Mouse (Mus musculus) hindbrain, embryonic 11.5 days (tissue): ENCODE results near the gene Trim8. TPM values are rescaled to one million over a fixed set of nuclear protein-coding genes. Genes with fewer than 3 reads are reported as not detected.

Experiments
- ATAC-seq: fragments of 200-750 bp; cut with Nextera tagmentation; 2 replicates; pipeline ENCODE4 v1.8.0; 2017; ENCODE audit warnings: mild to moderate bottlenecking, moderate TSS enrichment, moderate library complexity; ENCODE audit not compliant: low FRiP score
- DNase-seq: peaks from one replicate; pipeline ENCODE4 v3.0.0-alpha.2; 2015; ENCODE audit warnings: low spot score
- H3K27ac ChIP-seq: fragments of 300-500 bp; sonication (generic); 2 replicates; pipeline ENCODE4 v1.5.1; 2014; ENCODE audit warnings: mild to moderate bottlenecking, low read depth, low read length
- H3K27me3 ChIP-seq: fragments of 300-500 bp; sonication (generic); 2 replicates; pipeline ENCODE4 v1.6.1; 2014; ENCODE audit warnings: mild to moderate bottlenecking, low read length, moderate library complexity, mixed read lengths; ENCODE audit not compliant: control insufficient read depth, insufficient read depth
- H3K36me3 ChIP-seq: fragments of 300-500 bp; sonication (generic); 2 replicates; pipeline ENCODE4 v1.6.1; 2014; ENCODE audit warnings: mild to moderate bottlenecking, low read length, moderate library complexity, mixed read lengths; ENCODE audit not compliant: control insufficient read depth, insufficient read depth
- H3K4me1 ChIP-seq: fragments of 300-500 bp; sonication (generic); replicated peaks from 2 replicates; pipeline ENCODE4 v1.6.1; 2014; ENCODE audit warnings: low read length, mixed read lengths; ENCODE audit not compliant: control insufficient read depth, insufficient read depth
- H3K4me2 ChIP-seq: fragments of 300-500 bp; sonication (generic); replicated peaks from 2 replicates; pipeline ENCODE4 v1.6.1; 2014; ENCODE audit warnings: mild to moderate bottlenecking, low read depth, low read length
- H3K4me3 ChIP-seq: fragments of 300-500 bp; sonication (generic); 2 replicates; pipeline ENCODE4 v1.5.1; 2014; ENCODE audit warnings: low read depth, low read length
- H3K9ac ChIP-seq: fragments of 300-500 bp; sonication (generic); 2 replicates; pipeline ENCODE4 v1.6.1; 2014; ENCODE audit warnings: low read depth, low read length
- H3K9me3 ChIP-seq: fragments of 300-500 bp; sonication (generic); 2 replicates; pipeline ENCODE4 v1.6.1; 2016; ENCODE audit warnings: low read length; ENCODE audit not compliant: control insufficient read depth
- WGBS: fragments of 180-500 bp; shearing (Covaris S2); extraction: QIAGEN DNeasy Blood & Tissue Kit; methylation state at CpG from one replicate; pipeline ENCODE4 v1.1.7; 2014; 5-methylcytosine and 5-hydroxymethylcytosine counted together
- polyA plus RNA-seq: library from polyadenylated mRNA; unstranded; fragments of >200 nt; fragmentation: Nextera tagmentation; extraction: Ambion mirVana; gene quantifications from 2 replicates; pipeline ENCODE4 v1.2.1, GENCODE M21; 2014

The Trim8 gene
- 28.4 and 30.6 TPM in 2 replicates for polyA plus RNA-seq

GRCm38 (mm10) chr19:46501401-46502068, at the start of gene Trim8:
Trim8 (plus strand) TSS chr19:46501702.
- Histone ChIP-seq H3K4me2 (peak within 1 kb of the TSS; percentile 92), H3K27me3 (no peaks in the 10 kb centered on the region), H3K4me1 (peaks cover 15% of the 10 kb centered on the region), H3K27ac (peak within 1 kb of the TSS; percentile 100), H3K9me3 (no peaks in the 10 kb centered on the region), H3K36me3 (0 out of 2 replicates have a peak, but pooled peaks cover 1% of the 10 kb centered on the region), H3K9ac (peak within 1 kb of the TSS; percentile 94), H3K4me3 (peak within 1 kb of the TSS; percentile 87)
- ATAC-seq (peak; percentile 68), DNase-seq (peak; percentile 85)
- WGBS, result under 1% methylated on average over 42 of the region's 64 CpGs

GRCm38 (mm10) chr19:46452052-46452827, 49.3 kb upstream of the Trim8 start:
- Histone ChIP-seq H3K36me3 (no peaks in the 10 kb centered on the region), H3K4me2 (no peak overlapping the region), H3K4me3 (no peak overlapping the region), H3K9me3 (no peaks in the 10 kb centered on the region), H3K9ac (no peak overlapping the region), H3K27me3 (no peaks in the 10 kb centered on the region), H3K27ac (peak overlapping the region; percentile 2; the same call in 1 of the 2 replicates), H3K4me1 (peaks cover 8% of the 10 kb centered on the region; the same call in 1 of the 2 replicates)
- DNase-seq, result peak; percentile 73
- WGBS, result 42% methylated on average over 10 of the region's 10 CpGs
- ATAC-seq, result peak; percentile 67; the same call in 1 of the 2 replicates

- Histone ChIP-seq H3K9ac (no peak overlapping the region), H3K27ac (no peak overlapping the region), H3K9me3 (no peaks in the 10 kb centered on the region), H3K4me1 (peaks cover 4% of the 10 kb centered on the region; the same call in 1 of the 2 replicates), H3K4me2 (no peak overlapping the region), H3K27me3 (no peaks in the 10 kb centered on the region), H3K4me3 (no peak overlapping the region), H3K36me3 (no peaks in the 10 kb centered on the region)
- 76% methylated on average over 9 of the region's 9 CpGs for WGBS
- DNase-seq (no peak), ATAC-seq (no peak)
These were observed 48.6 kb upstream of the Trim8 start for GRCm38 (mm10) chr19:46452916-46453315.

- H3K9me3 ChIP-seq, result no peaks in the 10 kb centered on the region
- 73% methylated on average over 20 of the region's 20 CpGs for WGBS
- no peak overlapping the region for H3K4me3 ChIP-seq
- peaks cover 2% of the 10 kb centered on the region; the same call in 1 of the 2 replicates for H3K4me1 ChIP-seq
- ATAC-seq, result no peak
- no peak overlapping the region for H3K4me2 ChIP-seq
- H3K27me3 ChIP-seq, result no peaks in the 10 kb centered on the region
- no peaks in the 10 kb centered on the region for H3K36me3 ChIP-seq
- H3K9ac ChIP-seq, result no peak overlapping the region
- no peak for DNase-seq
- H3K27ac ChIP-seq, result peak overlapping the region; percentile 62
These were observed 47.2 kb upstream of the Trim8 start for GRCm38 (mm10) chr19:46454126-46454880.

- Histone ChIP-seq H3K9me3 (no peaks in the 10 kb centered on the region), H3K9ac (no peak overlapping the region), H3K4me3 (no peak overlapping the region), H3K4me1 (peaks cover 2% of the 10 kb centered on the region; the same call in 1 of the 2 replicates), H3K27ac (peak overlapping the region; percentile 62), H3K27me3 (no peaks in the 10 kb centered on the region), H3K36me3 (no peaks in the 10 kb centered on the region), H3K4me2 (no peak overlapping the region)
- ATAC-seq (no peak), DNase-seq (no peak)
- WGBS, result 73% methylated on average over 1 of the region's 1 CpGs
These were observed 46.5 kb upstream of the Trim8 start for GRCm38 (mm10) chr19:46455032-46455431.

GRCm38 (mm10) chr19:46455556-46455955, 45.9 kb upstream of the Trim8 start:
- no peak overlapping the region for H3K9ac ChIP-seq
- H3K4me2 ChIP-seq, result no peak overlapping the region

GRCm38 (mm10) chr19:46456018-46456735, 45.3 kb upstream of the Trim8 start:
- Histone ChIP-seq H3K4me2 (no peak overlapping the region), H3K4me1 (peaks cover 2% of the 10 kb centered on the region; the same call in 1 of the 2 replicates), H3K4me3 (no peak overlapping the region), H3K36me3 (no peaks in the 10 kb centered on the region), H3K27me3 (no peaks in the 10 kb centered on the region), H3K27ac (0 out of 2 replicates have a peak overlapping the region, but pooled peaks have one; percentile 58), H3K9ac (no peak overlapping the region), H3K9me3 (no peaks in the 10 kb centered on the region)
- DNase-seq, result no peak
- WGBS, result 89% methylated on average over 5 of the region's 5 CpGs
- ATAC-seq, result no peak

More at GRCm38 (mm10) chr19:46455556-46455955, 45.9 kb upstream of the Trim8 start:
- WGBS, result 94% methylated on average over 8 of the region's 8 CpGs
- no peaks in the 10 kb centered on the region for H3K36me3 ChIP-seq
- ATAC-seq (no peak), DNase-seq (no peak)
- no peak overlapping the region for H3K4me3 ChIP-seq
- H3K27me3 ChIP-seq, result no peaks in the 10 kb centered on the region
- peaks cover 2% of the 10 kb centered on the region; the same call in 1 of the 2 replicates for H3K4me1 ChIP-seq
- 0 out of 2 replicates have a peak overlapping the region, but pooled peaks have one; percentile 58 for H3K27ac ChIP-seq
- H3K9me3 ChIP-seq, result no peaks in the 10 kb centered on the region

GRCm38 (mm10) chr19:46457798-46458197, 43.7 kb upstream of the Trim8 start:
- WGBS, result 87% methylated on average over 5 of the region's 5 CpGs
- Histone ChIP-seq H3K27ac (no peak overlapping the region), H3K36me3 (0 out of 2 replicates have a peak, but pooled peaks cover 2% of the 10 kb centered on the region), H3K9ac (no peak overlapping the region), H3K9me3 (no peaks in the 10 kb centered on the region), H3K4me3 (no peak overlapping the region), H3K4me2 (no peak overlapping the region), H3K27me3 (no peaks in the 10 kb centered on the region), H3K4me1 (0 out of 2 replicates have a peak, but pooled peaks cover 2% of the 10 kb centered on the region)
- DNase-seq (no peak), ATAC-seq (no peak)
